Mouse (Mus musculus): Measurements from ENCODE around the gene Frmpd4.

DNA sequence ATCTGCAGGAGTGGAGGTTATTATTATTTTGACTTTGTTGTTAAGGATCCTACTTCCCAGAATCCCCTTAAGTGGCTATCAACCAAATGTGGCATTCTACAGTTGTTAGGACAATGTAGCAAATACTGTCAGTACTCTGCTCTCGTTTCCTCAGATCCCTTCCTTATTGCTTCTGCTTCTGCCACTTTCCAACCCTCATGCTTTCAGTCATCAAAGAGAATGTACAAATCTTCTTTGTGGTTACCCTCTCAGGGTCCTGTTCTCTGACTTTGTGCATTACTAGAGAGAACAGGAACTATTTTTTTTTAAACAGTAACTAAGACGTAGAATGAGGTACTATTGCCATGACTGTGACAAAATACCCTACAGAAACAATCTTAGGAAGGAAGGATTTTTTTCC is 788.3 kb downstream of the Frmpd4 start:
- TF ChIP-seq CTCF (IDR thresholded peaks at IDR 0.05; ENCODE audit: extremely low read depth, insufficient read length, insufficient replicate concordance, low read depth, low read length) (no peak), POLR2A (IDR thresholded peaks at IDR 0.05; ENCODE audit: low read depth, low read length) (no peak)
